Mouse (Mus musculus): ENCODE results near the gene AI837181.
"Not testable (repeated sequence)": the region's sequence is repeated elsewhere in the genome, so short reads cannot be mapped to it uniquely, and the experiment has no call there.

Gene AI837181

DNA sequence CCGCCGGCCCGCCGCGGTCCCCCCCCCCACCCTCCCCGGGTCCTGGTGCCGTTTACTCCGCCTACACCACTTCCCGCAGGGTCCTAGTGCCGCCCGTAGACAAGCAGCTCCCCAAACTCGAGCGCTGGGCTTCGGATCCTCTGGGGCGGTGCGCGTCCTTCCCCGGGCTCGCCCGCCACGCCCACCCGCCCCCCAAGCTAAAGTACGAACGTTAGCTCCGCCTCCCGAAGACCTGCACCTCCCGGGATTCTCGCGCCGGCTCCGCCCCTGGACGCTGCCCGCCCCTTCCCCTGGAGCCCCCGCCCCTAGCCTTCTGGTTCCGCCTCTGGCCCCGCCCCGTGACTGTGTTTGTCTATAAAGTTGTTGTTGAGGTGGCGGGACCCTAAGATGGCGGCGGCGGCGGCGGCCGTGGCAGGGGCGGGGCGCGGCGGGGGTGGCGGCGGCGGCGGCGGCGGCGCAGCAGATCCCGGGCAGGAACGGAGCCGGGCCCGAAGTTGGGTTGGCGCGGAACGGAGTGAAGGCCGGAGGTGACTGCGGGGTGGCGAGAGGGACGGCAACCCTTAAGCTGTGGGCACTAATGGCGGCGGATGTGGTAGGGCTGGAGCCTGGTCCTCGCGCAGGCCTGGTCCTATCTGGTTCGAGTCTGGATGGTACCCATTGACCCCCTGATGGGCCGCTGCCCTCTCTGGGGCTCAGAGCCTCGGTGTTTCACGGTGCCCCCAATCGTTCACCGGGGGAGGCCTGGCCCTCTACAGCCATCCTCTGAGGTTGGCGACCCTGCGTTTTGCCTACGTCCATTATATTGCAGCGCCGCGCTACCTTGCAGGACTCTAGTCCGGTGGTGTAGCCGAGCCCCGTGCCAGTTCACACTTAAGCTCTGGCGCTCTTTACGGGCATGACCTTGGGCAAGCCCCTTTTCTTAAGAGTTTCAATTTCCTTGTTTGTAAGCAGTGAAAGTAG, at the start of gene AI837181, which contains the start of gene Drap1:
TSS of gene AI837181 (plus strand) at position 363 of the 960 bp plus-strand sequence.
TSS of gene Drap1 (minus strand) at position 198 of the 960 bp plus-strand sequence.
- peak; percentile 98 for DNase-seq

DNA sequence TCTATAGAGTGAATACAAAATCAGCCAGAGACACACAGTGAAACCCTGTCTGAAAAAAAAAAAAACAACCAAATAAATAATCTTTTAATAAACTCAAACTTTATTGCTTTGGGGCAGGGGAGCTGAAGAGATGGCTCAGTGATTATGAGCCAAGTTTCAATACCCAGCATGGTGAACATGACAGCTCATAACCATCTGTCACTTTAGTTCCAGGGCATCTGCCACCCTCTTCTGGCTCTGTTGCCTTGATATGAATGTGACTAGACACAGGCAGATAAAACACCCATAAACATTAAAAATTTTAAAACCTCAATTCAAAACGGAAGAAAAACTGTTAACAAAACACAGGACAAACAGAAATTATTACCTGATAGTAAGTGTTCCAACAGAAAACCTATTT, 47.5 kb upstream of the AI837181 start:
- no peak for DNase-seq

DNA sequence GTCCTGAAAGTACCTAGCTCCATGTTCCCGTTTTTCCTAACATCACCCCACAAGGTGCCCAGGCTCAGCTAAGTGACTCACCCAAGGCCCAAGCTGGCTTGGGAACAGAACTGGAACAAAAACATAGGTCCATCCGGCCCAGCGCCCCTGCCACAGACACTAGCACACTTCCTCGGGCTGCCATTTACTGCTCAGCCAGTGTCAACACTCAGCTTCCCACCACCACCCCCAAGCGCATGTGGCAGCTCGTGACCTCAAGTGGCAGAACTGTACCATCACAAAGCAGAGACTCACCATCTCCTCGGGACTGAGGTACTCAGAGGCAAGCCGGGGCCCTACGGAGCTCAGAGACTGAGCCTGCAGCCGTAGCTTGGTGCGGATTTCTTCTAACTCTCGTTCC, 41.6 kb upstream of the AI837181 start:
- DNase-seq = no peak

DNA sequence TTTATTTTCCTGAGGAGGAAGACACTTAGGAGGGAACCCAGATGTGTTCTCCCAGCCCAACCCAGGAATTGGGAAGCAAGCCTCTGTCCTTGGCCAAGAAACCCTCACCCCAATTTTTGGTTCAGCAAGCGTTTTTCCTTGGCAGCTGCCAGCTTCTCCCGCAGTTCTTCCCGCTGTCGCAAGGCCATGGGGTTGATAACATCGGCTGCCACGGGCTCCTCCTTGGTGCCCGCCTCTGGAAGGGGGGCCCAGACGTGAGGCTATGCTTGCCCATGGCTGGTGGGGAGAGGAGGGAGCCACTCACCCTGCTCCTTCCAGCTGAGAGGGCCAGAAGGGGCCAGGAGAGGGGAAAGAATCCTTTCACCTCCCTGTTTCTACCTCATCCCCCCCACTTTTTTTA, 40.2 kb upstream of the AI837181 start:
- DNase-seq = no peak

DNA sequence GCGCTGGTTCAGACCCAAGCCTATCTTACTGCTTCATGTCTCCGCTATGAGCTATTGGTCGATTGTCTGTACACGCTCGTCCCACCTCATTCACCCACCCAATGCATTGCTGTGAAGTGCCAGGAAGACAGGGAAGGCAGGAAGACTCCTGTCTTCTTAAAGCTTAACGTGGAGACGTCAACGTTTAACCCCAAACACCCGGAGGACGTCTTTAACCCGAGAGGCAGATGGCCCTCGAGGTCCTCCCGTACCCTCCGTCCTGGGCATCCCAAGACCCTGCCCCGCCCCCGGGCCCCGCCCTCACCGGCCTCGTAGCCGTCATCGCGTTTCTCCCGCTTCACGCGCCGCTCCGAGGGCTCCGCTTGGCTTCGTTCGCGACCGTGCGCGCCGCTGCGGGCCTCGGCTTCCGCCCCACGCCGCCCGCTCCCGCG, 36.9 kb upstream of the AI837181 start:
- DNase-seq = peak; percentile 61

DNA sequence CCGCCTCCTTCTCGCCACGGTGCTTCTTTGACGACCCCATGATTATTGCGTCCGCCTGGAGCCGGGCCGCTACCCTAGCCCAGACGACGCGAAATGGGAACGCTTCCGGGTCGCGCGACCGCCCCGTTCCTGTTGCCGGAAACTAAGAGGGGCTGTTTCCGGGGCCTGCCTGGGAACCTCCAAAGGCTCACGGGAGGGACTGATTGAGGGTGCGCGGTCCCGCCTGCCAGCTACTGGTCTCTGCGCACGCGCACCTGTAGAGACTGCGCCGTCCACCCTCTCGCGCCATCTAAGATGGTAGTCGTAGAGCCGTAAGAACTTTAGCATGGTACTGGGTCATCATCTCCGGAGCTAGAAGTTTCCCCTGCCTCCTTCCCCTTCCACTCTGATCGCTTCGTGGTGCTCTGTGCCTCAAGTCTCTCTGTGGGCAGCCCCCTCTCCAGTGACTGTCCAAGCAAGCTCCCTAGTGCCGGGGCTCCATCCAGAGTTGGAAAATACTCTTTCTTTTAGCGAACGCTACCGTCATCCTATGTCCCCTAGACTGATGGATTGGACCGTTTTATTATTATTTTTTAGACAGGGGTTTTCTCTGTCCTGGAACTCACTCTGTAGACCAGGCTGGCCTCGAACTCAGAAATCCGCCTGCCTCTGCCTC, 36.2 kb upstream of the AI837181 start, which contains the start of gene Sart1:
TSS of gene Sart1 (minus strand) at position 116 of the 655 bp plus-strand sequence.
- DNase-seq = peak; percentile 97

DNA sequence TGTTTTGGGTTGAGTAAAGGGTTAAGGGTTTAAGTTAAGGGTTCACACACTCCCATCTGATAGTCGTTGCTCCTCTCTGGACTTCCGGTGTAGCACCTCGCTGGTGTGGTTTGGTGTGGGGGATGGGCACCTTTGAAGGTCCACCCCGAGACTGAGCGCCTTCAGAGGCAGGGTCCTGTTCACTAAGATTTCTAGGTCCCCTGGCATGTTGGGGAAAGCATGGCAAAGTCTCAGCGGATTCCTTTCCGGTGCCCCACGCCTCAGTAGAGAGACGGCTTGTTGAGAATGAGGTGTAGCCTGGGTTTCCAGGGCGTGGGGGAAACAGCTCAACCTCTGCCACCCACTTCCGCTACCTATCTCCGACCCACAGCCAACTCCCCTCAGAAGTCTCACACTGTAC, 35.3 kb upstream of the AI837181 start:
- peak; percentile 57 for DNase-seq

DNA sequence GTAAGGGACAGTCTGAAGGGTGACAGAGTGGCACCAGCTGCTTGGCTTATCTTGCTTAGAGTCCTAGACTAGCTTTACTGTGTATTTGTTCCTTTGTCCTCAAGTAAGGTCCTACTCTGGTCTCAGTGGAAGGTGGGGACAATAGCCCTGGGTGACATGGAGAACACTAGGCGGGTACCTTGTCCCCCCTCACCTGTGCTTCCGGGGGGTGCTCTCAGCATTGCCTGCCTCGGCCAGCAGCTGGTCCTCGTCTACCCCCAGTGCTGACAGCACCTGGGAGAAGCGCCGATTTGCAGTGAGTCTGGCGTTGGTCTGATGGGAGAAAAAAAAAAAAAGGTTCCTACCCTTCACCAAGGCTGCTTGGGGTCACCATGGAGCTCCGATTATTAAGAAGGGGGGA, 34.5 kb upstream of the AI837181 start:
- no peak for DNase-seq

DNA sequence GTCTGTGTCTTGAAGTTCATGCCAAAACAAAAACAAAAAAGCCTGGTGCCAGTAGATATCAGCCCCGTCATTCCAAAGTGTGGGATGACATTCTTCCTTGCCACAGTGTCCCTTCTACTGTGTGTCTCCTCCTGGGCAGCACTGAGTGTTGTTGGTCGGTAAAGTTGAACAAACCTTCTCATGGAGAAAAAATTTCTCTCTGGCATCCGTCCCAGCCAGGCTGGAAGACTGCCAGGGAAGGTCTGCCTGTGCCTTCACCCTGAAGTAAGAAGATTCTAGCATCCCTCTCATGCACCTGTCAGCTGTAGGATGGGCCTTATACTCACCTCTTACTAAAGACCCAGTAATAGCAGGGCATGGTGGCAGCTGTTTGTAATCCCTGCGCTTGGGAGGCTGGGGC, 32.1 kb upstream of the AI837181 start:
- DNase-seq = peak; percentile 86

DNA sequence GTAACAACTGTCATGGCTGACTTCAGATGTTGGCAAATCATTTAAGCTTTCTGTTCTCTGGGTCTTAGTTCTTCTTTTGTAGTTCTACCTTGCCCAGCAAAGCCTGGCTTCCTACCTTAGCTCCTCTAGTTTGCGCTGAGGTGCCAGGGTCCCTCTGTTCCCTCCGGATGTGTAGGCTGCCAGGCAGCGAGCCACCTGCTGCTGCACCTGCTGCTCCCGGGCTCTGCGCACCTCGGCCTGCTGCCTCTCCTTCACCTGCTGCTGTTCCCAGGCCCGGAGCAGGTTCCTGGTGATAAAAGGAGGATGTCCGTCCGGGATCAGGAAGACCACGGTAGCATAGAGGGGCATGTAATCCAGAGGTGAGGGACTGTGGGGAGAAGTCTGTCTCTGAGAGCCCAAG, 30.8 kb upstream of the AI837181 start:
- DNase-seq = no peak

DNA sequence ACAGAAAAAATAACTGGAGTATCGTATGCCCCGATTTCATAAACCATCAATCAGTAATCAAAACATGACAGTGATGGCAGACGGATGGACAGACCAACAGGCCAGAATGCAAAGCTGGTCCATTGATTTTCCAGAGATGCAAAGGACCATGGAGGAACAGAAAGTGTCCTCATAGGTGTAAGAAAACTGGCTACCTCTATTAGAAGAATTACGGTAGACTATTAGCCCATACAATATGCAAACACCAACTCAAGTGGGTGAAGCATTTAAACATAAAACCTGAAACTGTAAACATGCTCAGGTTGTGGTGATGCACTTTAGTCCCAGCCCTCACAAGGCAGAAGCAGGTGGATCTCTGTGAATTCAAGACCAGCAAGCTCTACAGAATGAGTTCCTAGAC, 29.6 kb upstream of the AI837181 start:
- no peak for DNase-seq

DNA sequence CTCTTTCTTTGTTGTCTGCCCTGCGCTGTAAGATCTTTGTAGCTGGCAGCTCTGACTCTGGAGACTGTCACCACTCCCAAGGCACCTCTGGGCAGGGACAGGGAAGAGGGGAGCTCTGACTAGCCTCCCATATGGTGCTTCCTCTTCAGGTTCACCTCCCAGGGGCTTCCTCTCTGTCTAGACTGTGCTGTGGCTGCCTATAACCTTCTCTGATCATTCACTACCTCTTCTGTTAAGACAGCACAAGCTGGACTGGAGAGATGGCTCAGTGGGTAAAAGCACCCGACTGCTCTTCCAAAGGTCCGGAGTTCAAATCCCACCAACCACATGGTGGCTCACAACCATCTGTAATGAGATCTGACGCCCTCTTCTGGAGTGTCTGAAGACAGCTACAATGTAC, 23.9 kb upstream of the AI837181 start:
- DNase-seq = not testable (repeated sequence)

DNA sequence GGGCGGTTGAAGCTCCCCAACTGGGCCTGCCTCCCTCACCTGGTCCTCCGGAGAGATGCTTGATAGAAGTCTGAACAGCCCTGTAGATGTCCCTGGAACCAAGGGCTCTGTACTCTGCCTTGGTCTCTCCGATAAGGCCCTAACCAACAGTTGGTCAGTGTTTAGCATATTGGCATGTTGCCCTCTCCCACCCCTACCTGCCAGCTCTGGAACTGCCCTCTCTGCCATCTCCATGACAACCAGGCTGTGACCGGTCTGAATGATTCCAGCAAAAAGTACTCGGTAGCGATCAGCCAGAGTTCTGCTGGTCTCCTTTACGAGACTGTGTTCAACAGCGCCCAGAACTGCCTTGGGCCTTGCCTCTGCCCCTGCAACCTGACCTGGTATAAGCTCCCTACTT, 22.7 kb upstream of the AI837181 start, which contains the start of gene Tsga10ip:
TSS of gene Tsga10ip (minus strand) at position 234 of the 400 bp plus-strand sequence.
- peak; percentile 32 for DNase-seq

DNA sequence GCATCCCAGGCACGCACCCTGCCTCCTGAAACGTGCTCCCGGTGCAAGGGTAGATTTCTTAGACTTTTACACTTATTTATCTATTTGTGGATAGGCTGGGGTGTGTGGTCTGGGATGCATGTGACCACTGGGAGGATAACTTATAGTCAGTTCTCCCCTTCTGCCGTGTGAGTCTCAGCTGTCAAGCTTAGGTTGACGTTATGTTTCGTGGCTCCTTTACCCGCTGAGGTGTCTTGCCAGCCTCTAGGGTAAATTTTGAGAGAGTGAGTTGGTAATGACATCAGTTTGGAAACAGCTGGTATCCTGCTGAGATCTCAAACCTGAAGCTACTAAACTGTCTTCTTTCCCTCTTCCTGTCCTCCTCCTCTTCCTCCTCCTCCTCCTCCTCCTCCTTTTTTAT, 19.0 kb upstream of the AI837181 start:
- no peak for DNase-seq

DNA sequence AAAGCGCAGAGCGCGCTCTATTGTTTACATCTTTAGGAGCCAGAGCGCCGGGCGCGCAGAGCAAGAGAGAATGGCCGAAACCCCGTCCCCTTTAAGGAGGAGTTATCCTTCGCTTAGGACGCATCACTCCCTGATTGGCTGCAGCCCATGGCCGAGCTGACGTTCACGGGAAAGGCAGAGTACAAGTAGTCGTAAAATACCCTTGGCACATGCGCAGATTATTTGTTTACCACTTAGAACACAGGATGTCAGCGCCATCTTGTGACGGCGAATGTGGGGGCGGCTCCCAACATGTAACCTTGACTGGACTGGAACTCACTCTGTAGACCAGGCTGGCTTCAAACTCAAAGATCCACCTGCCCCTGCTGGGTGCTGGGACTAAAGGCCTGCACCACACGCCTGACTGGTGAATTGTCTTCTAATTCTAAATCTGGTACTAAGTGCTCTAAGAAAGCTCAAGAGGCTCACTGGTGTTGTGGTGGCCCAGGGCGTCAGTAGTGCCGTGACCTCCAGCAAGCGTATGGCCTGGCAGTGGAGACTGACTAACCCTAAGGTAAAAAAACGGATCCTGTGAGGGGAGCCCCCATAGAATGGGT, 18.3 kb upstream of the AI837181 start:
- DNase-seq = peak; percentile 63

DNA sequence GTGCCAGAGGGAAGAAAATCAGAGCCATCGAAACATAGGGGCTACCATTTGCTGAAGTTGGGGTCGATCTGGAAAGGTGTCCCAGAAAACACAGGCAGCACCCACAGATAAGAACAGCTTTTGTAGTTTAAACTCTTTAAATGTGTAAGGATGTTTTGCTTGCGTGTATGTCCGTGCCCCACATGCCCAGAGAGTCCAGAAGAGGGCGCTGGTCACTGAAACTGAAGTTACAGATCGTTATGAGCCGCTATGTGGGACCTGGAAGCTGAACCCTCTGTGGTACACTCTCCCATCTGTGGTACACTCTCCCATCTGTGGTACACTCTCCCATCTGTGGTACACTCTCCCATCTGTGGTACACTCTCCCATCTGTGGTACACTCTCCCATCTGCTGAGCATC, 17.8 kb upstream of the AI837181 start:
- DNase-seq = peak; percentile 82

DNA sequence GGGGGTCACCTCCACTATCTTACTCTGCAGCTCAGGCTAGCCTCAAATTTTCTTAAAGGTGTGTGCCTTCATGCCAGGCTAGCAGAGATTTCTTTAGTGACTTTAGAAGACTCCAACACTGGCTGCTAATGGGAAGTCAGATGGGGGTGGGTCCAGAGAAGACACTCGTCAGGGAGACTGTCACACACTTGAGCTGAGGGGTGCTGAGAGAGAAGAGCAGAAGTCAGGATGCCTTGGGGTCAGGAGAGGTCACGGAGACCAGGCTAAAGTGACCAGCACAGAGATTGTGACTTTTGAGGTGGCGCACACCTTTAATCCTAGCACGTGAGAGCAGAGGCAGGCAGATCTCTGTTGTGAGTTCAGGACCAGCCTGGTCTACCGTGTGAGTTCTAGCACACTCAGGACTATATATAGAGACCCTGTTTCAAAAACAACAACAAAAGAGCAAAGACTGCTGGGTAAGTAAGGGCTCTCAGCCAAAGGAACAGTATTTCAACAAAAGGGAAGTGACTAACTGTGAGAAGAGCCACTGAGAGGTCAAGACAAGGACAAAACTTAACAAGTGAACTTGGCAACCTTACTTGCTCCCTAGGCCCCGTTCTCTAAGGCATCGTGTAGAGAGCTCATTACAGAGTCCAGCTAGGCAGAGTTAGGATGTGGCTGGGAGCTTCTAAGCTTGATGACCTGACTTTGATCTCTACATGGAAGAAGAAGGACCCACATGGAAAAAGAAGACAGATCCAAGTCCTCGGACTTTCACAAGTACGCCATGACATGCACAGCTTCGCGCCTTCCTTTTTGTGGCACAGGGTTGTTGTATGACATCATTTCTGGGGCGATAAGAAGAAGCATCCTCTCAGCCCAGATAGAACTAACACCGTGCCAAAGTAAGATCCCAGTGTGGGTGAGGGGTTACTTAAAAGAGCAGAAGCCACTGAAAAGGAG, 16.6 kb upstream of the AI837181 start:
- DNase-seq = peak; percentile 27

DNA sequence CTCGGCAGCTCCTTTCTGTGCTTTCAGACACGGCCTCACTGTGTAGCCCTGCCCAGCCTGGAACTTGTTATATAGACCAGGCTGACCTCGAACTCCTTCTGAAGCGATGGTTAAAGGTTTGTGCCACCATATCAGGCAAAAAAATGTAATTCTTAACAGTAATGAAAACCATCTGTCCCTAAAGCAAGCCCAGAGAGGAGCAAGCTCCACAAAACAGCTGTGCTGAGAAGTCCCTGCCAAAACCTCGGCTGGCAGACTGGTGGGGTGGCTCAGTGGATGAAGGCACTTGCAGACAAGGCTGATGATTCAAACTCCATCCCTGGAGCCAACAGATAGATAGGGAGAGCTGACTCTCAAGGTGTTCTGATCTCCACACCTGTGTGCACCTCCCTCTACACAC, 15.9 kb upstream of the AI837181 start:
- peak; percentile 64 for DNase-seq

DNA sequence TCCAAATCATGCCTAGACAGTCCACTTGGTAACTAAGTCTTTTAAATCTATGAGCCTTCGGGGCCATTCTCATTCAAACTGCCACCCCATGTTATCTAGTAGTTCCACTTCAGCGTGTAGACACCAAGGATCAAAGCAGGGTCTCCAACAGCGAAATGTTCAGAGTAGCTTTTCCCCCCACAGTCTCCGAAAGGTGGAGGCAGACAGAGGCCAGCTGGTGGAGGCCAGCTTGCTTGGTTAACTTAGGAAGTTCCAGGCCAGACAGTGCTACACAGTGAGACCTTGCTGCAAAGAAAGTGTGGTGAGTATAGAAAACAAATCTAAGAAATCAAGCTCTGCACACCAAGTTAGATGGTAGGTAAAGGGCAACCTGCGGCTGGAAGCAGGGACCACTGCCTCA, 14.3 kb upstream of the AI837181 start:
- no peak for DNase-seq

DNA sequence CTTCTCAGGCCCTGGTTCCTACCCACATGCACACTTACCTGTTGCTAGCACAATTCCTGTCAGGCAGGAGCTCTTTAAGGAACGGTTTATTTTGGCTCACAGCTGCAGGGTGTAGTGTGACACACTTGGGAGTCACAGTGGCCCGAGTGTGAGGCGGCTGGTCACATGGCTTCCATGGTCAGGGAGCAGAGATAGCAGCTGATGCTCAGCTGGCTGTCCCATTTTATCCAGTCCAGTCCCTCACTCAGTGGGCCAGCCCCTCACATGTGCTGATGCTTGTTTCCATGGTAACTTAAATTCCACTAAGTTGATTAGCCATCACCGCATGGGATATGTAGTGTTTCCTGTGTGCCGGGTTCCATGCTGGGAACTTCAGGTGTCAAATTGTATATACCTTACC, 13.0 kb upstream of the AI837181 start:
- no peak for DNase-seq

DNA sequence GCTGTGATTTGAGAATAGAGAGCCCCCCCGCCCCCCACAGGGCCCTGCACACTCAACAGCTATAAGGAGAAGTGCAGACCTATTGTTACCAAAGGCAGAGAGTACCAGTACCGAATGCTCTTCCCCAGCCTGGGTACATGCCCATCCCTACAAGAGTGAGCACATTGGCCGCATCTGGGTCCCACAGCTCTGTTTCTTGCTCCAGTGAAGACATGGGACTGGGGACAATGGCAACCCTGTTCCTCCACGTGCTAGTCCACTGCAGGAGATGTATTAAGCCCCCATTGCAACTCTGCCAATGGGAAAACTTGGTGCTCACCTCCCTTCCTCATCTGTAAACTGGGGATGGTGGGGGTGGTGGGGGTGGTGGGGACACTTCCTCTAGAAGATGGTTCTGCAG, 11.1 kb upstream of the AI837181 start:
- DNase-seq = no peak

DNA sequence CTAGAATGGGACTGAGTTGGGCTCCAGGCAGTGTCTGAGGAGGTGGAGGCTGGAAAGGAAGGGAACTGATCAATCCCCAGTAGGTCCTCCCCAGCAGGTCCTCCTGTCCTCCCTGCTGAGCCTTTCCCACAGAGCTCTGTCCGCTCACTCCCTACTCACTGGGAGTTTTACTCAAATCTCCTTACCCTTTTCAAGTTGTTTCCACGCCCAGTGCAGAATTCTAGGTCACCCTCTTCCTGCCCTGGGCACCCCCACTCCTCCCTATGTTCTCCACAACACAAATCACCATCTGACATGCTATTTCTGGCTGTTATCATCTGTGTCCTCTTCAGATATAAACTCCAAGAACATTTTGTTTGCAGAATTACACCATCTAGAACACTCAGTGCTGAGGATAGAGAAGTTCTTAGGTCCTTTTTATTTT, 10.4 kb upstream of the AI837181 start:
- no peak for DNase-seq
